Mouse (Mus musculus): ENCODE measurements around the gene Orc2.

Orc2 gene

DNA sequence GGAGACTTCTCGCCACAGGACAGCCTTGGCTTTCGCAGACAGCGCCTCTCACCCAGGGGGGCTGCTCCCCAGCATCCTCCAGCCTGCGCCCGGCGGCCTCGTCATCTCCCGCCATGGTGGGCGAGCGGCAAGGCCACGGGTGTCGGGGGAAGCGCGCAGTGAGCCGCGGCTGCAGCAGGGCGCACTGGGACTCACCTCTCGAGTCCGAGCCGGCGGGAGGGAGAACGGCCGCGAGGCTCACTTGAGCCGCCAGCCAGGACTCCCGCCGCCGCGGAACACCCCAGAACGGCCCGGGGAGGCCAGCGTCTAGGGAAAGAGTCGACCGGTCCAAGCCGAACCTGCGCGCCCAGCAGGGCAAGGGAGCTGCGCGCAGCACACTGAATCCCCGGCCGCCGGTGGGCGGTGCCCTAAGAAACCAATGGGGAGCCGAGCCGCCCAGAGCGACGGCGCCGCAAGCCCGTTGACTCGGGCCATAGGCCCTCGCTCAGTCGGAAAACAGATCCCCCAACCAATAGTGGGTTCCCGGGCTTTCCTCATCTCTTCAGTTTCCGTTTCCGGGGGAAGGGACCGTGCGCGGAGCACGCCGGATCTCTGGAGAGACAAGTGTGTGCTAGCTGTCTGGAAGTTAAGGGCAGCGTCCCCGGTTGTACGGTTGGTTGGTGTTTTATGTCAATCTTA, at the start of gene Orc2:
Orc2 (minus strand) TSS at position 533 of the 678 bp plus-strand sequence.
- peak; percentile 93 for DNase-seq

DNA sequence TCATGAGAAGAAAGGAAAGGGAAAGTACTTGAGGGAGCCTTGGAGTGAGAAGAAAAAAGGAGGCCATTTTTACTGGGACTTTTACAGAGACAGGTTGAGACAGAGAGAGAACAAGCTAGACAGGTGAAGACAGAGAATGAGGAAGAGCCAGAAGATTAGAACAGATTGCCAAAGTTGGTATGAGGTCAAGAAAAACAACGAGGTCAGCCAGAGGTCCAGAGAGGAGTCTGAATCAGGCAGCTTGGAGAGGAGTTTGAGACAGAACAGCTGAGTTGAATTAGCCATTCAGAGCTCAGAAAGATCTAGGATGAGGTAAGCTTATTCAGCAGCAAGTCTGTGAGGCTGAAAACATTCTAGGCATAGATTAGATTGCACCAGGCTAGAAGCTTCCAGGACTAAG, 36.5 kb upstream of the Orc2 start:
- no peak for DNase-seq

DNA sequence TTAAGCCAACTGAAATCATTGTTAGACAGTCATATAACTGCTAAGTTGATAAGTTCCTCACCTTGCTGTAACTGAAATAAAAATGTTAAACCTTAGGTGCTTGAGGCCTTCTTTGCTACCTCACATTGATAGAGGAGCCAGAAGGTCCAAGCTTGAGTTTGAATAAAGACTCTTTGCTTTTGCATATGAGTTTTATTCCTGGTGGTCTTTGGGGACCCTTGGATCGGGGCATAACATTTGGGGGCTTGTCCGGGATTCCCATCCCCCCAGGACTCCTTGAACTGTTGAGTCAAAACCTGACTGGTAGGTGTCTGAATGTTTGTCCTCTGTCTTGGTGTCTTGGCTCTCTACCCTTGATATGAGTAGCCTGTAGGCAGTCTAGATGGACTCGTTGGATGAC, 2.3 kb upstream of the Orc2 start:
- no peak for DNase-seq

DNA sequence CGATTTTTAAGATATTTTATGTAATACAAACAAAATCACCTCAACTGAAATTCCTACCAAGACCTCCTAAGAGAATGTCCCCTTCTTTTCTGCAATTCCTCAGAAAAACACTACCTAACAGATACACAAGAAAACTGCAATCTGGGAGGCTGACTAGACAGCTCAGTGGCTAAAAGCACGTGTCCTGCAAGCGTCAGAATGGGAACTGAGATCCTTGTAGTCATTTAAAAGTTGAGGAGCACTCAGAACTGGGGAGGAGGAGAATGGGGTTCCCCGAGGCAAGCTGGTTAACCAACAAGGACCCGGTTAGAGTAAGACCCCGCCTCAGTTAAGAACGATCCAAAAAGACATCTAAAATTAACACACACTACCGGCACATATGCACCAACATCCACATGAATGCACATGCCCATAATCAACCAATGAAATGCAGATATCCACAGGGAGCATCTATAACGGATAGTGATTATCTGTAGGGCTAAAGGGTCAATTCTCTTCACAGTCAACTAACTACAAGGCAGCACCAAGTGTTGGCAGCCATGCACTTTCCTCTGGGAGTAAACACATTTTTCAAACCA, 1.0 kb downstream of the Orc2 start:
- DNase-seq = no peak

DNA sequence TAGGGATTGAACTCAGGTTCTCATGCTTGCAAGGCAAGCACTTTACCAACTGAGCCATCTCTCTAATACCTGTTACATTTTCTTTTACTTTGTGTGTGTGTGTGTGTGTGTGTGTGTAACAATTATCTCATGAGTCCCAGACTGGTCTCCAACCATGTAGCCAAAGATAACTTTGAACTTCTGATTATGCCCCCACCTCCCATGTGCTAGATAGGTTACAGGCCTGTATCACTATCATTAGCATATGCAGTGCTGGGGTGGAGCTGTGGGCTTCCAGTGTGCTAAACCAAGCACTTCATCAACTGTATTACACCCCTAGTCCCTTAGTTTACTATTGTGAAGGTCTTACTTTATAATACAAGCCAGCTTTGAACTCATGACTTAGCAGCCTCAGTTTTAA, 1.8 kb downstream of the Orc2 start:
- no peak for DNase-seq

DNA sequence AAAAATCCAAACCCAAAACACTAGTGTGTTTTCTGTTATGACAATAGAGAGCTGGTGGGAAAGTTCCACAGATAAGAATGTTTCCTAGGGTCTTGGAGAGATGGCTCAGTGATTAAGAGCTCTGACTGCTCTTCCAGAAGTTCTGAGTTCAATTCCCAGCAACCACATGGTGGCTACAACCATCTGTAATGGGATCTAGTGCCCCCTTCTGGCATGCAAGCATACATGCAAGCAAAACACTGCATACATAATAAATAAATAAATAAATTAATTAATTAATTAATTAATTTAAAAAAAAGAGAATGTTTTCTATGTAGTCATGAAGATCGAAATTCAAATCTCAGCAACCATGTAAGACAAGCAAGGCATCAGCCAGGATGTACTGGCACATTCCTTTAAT, 6.2 kb downstream of the Orc2 start:
- no peak for DNase-seq

DNA sequence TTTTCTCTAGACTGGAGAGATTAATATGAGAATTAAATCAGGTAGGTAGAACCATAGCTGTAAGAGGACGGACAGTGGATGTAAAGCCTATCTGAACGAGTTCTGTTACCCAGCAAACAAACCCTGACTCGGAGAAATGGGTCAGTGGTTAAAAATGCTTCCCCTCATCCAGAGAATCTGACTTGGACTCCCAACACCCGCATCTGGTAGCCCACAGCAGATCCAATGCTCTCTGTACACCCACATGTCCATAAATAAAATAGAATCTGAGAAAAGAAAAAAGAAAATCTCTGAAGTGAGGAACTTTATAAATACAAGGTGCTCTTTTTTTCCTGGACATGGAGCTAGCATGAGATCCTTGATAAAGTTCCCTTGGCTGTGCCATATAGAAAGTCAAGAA, 7.2 kb downstream of the Orc2 start:
- no peak for DNase-seq

DNA sequence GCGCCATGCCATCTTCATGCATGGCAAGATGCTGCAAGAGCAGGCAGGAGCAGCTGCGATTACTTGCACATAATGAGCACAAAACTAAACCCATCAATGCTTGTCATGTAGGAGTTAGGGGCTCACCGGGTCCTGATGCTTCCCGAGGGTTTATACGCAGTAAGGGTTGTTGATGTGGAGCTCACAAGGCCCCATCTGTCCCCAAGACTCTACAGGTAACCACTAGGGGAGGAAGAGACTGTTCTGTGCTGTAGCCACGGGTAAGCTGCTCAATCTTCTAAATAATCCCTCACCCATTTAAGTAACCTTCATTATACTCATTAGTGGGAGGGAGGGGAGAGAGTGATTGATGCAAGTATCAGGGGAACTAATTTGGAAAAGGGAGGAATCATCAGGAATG, 9.3 kb downstream of the Orc2 start:
- DNase-seq = no peak

DNA sequence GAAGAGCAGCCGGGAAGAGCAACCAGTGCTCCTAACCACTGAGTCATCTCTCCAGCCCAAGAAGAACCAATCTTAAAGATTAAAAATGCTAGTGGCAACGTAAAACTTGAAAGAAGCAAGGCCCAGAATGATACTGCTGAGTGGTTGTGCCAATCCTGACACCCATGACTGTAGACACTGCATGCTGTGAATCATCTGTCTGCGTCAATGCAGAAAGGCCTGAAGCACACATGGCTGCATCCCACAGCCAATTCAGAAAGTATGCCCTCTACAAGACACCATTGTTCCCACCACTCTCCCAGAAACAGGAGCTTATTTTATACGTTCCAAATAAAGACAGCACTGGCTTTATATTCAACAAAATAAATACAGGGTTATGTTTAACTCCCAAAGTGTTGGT, 22.3 kb downstream of the Orc2 start:
- no peak for DNase-seq

DNA sequence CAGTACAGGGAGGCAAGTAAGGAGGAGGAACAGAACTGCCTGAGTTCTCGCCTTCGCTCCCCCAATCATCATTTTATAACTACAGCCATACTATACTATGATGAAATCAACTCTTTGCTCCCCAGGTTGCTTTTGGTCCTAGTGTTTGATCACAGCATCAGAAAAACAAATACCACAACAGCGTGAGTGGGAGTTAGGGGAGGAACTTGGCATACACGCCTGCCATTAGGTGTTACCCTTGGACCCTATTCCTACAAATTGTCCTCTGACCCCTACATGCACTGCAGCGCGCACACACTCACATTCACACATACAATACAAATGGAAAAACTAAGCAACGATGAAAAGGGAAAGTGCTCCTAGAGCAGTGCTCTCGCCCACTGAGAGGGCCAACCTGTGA, 29.2 kb downstream of the Orc2 start:
- DNase-seq = no peak

DNA sequence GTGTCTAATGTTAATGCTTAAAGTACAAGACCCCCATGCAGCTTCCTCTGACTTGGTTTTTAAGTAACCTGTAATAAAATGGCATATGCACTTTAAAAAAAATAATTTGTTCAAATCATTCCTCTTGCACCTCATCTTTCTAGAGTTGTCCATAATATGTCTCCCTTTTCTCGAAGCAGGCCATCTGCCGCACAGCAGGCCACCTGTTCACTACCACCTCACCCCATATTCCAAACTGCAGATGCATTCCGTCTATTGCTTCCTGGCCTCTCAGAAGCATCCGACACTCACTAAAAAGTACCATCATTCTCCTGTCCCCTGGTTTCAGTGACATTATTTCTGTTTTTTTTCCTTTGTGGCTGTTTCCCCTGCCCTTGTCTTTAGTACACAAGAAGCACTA, 39.3 kb downstream of the Orc2 start:
- peak; percentile 47 for DNase-seq

DNA sequence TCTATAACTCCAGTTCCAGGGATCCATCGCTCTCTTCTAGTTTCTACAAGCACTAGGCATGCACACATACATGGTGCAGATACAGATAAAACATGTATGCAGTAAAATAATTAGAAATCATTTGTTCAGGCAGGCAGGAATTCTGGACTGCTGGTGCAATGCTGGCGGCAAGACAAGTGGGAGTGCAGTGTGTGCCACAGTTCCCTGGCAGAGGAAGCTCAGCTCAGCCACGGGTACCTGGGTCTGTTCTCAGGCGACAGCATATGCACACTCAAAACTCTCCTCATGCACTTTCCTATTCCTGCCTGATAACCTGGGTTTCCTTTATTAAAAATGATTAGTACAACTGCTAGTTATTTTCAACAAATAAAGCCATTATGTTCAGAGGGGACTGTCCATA, 39.9 kb downstream of the Orc2 start:
- DNase-seq = peak; percentile 64

DNA sequence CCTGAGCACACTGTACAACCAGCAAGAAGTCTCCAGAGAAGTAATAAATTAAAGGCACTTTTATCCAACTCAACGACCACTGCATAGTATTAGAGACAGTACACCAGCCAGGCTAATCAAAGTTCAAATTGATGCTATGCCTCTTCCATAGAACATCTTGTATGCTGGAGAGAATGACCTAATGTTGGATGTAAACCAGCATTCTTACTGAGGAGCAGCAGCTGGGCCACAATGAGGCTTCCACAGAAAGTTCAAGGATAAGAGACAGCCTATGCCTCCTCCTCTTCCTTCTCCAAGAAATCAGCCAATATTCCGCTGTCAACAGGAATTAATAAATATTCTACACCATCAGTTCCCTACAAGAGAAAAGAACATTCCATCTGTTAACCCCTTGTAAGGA, 41.0 kb downstream of the Orc2 start:
- no peak for DNase-seq

DNA sequence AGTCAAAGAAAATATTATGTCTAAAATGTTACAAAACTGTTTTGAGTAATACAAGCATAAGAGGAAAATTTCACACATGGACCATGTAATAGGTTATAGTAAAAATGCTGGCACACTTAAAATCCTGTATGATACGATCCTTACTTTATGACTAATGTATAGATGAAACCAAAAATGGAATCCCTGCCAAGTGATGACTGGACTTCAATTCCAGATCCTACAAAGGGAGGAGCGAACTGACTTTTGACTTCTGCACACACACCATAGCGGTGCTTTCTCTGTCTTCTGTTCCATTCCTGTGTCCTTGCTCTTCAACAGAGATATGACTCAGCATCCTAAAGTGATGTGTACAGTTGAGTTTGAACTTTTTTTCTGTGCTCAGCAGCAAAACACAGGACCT, 44.3 kb downstream of the Orc2 start:
- no peak for DNase-seq

DNA sequence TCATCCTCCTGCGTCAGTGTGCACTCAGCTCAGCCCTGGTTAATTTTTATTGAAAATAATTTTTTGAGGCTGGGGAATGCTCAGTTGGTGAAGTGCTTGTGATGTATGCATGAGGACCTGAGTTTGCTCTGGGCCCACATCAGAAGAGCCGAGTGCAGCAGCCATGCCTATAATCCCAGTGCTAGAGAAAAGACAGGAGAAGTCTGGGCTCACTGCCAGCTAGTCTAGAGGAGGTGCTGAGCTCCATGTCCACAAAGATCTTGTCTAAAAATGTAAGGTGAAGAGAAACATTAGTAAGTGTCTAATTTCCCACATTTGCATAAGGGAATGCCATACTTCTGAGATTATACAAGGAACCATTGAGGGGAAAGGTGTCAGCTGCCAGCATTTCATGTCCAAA, 46.0 kb downstream of the Orc2 start:
- peak; percentile 17 for DNase-seq

DNA sequence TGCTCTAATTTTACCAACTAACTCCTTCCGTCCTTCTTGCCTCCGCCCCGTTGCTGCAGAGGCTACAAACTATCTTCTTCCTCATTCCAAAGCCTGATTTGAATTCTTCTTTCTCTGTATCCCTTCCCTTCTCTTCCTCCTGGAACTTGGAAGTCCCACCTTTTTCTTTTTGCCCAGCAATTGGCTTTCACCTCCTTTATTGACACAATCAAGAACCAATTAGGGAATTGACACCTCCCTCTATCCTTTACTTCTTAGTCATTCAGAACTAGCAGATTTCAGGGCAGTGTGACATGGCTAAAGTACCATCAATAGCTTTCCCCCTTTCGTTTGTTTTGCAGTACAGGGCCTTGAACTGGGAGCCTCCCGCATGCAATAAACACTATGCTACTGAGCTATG, 46.7 kb downstream of the Orc2 start:
- DNase-seq = no peak

DNA sequence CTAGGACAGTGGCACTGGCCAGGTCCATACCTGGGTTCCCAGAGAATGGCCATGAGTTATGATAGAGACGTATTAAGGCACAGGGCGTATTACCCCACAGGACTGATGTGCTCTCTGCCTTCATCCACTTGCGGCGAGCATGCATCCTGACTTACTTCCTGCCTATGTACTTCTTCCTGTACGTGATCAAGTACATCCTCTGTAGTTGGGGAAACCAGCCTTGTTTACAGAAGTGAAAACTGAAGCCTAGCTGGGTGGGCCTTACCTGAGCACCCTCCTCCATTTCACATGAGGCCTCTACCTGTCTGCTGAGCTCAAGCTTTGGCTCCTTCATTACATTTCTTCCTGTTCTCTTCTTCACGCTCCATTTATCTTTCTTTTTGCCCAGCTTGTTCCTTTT, 50.6 kb downstream of the Orc2 start:
- DNase-seq = no peak

DNA sequence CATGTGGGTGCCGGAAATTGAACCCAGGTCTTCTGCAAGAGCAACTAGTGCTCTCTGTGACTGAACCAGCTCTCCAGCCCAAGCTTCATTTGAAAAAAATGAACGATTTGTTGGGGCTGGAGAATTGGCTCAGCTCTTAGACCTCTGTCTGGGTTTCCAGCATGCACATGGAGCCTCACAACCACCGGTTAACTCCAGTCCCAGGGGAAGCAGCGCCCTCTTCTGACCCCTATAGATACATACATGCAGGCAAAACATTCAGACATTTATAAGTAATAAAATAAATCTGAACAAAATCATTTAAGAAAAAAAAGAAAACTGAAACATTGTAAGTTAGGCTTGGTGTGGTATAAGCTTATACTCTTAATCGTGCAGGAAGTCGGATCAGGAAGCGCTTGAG, 56.5 kb downstream of the Orc2 start:
- DNase-seq = no peak

DNA sequence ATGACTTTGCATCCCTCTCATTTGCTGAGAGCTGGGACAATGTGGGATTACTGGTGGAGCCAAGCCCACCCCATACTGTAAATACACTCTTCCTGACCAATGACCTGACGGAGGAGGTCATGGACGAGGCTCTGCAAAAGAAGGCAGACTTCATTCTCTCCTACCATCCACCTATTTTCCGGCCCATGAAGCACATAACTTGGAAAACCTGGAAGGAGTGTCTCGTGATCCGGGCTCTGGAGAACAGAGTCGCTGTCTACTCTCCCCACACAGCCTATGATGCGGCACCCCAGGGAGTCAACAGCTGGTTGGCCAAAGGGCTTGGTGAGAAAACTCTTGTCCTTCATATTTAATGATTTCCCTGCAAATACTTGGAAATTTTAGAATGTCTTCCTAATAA, 57.1 kb downstream of the Orc2 start:
- no peak for DNase-seq

DNA sequence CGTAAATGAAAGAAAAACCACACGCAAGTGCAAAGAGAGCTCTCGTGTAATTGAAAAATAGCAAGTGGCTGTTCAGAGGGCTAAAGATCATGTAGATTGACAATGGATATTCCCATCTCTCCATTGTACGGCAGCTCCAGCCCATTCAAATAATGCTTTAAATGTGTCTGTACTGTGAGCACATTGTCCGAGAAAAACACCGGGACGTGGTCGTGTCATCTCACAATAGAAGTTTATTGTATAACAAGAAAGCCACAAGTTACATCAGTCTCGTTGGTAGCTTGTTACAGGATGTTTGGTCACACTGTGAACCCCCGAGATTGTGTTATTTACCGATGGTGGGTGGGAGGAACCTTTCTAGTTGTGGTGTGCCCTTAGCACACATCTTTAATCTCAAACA, 59.0 kb downstream of the Orc2 start:
- no peak for DNase-seq

DNA sequence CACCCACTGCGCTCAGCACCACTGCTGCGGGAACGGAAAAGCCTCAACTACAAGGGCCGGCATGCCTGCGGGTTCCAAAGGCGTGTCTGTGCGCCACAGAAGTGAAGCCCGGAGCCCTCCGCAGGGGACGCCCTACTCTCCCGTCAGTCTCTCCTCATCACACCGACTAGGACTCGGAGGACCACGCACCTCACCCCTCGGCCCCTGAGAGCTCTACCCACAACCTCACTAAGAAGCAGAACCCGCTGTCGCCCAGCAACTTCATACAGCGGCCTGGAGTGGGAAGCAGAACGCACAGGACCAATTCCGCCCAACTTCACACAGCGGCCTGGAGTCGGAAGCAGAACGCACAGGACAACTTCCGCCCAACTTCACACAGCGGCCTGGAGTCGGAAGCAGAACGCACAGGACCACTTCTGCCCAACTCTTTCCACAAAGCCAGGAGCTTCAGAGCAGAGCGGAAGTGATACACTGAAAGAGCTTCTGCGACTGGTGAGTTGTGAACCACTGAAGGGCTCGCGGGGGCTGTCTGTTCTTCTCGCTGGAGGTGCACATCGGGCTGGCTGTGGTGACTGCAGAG, 59.7 kb downstream of the Orc2 start, which contains the start of the genes Nif3l1 and Ppil3:
Nif3l1 (plus strand) TSS at position 9 of the 580 bp plus-strand sequence.
Ppil3 (minus strand) TSS at position 344 of the 580 bp plus-strand sequence.
- peak; percentile 86 for DNase-seq

DNA sequence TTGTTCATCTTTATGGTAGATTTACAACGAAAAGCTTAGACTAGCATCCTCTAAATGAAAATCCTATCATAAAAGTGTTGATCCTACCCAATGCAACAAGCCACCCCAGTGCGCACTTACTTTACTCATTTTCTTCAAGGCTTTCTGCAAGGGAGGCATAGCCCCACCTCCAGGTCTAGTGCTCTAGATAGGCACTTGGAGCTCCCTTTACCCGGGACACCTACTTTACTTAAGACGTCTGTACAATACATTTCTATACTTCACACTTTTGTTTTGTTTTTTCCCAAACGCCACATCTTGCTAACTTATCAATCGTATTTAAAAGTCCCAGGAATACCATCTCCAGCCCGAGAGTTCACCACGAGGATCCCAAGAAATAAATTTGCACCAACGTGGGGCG, 60.2 kb downstream of the Orc2 start:
- DNase-seq = no peak

DNA sequence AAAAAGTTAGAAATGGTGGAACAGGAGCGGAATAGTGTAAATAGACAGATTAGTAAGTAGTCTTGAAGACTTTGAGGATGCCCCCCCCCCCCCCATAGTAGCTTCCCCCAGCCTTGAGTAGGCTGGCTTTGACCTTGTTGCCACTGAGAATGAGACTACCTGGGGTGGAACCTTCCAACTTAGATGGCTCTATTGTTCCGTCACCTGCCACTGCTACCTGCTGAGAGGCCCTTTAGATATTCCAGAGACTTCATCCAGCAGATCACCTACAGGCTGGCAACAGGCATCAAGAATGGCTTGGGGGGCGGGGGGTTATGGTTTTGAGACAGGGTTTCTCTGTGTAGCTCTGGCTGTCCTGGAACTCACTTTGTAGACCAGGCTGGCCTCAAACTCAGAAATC, 80.4 kb downstream of the Orc2 start:
- DNase-seq = peak; percentile 36

DNA sequence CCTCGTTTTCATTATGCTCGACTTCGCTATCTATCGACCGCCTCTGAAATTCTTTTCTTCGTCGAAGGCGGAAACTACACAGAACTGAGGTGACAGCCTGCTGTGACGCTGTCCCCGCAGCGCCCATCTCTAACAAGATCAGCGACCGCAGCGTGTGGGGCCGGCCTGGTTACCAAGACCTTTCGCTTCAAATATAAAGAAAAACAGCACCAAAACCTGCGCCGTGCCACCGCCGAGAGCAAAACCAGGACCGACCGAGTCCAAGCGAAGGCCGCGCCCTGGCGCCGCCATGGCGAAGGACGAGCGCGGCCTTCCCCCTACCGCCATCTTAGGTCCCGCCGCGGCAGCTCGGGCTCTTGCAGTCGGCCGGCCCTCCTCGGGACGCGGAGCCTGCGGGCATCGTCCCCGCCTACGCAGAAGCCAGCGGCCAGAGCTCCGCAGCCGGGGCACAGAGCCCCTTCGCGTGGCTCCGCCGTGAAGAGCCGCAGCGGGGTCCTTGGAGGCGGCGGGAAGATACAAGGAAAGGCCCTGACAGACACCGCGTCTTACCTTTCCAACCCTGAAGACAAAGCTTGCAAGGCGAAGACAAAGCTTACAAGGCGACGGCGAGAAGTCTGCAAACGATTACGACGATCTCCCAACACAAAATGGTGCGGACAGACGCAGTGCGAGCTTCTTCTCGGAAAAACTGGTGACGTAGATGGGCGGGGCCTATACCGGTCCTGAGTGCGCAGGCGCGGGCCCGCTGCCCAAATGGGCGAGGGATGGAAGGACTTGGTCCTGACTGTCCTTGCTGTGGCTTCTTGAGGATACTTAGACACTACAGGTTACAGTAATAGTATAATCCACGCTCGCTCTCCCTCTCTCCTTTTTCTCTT, 81.3 kb downstream of the Orc2 start, which contains the start of gene Clk1:
Clk1 (minus strand) TSS at position 696 of the 878 bp plus-strand sequence.
- peak; percentile 97 for DNase-seq

Measured in cerebellum, adult 9-11 months (tissue).